Mouse (Mus musculus) adrenal gland, postnatal 14 days (tissue): ENCODE results near the gene Akap2. TPM values are rescaled to one million over a fixed set of nuclear protein-coding genes. Genes with fewer than 3 reads are reported as not detected.
A peak's percentile ranks its signal among the peaks of the same experiment; 100 is the strongest.

Source experiments
- DNase-seq: peaks from one replicate; pipeline ENCODE4 v3.0.0; 2021; ENCODE audit warnings: mixed read lengths
- total RNA-seq: library from RNA; stranded (reverse); gene quantifications from 2 replicates; pipeline ENCODE4 v1.2.3, GENCODE M21; 2021

Gene Akap2
- total RNA-seq, 1 experiment from 2014 or later = 137 TPM

- no peak for DNase-seq
Observed at GRCm38 (mm10) chr4:57834141-57834540, 116.7 kb downstream of the Akap2 start.

GRCm38 (mm10) chr4:57837089-57837488 is 119.6 kb downstream of the Akap2 start:
- no peak for DNase-seq

GRCm38 (mm10) chr4:57839343-57839742 is 121.9 kb downstream of the Akap2 start:
- DNase-seq = peak; percentile 51

GRCm38 (mm10) chr4:57841911-57842310 is 124.5 kb downstream of the Akap2 start:
- no peak for DNase-seq

- peak; percentile 37 for DNase-seq
Observed at GRCm38 (mm10) chr4:57842472-57843305, 125.2 kb downstream of the Akap2 start.

GRCm38 (mm10) chr4:57845031-57845431 is 127.6 kb downstream of the Akap2 start:
- peak; percentile 91 for DNase-seq

- DNase-seq = no peak
Observed at GRCm38 (mm10) chr4:57845541-57846210, 128.2 kb downstream of the Akap2 start.

- DNase-seq = no peak
Observed at GRCm38 (mm10) chr4:57846381-57846990, 129.0 kb downstream of the Akap2 start.

GRCm38 (mm10) chr4:57846991-57847422 is 129.6 kb downstream of the Akap2 start:
- DNase-seq = peak; percentile 64

GRCm38 (mm10) chr4:57847676-57848075 is 130.2 kb downstream of the Akap2 start:
- DNase-seq = no peak

- no peak for DNase-seq
Observed at GRCm38 (mm10) chr4:57849465-57849864, 132.0 kb downstream of the Akap2 start.

GRCm38 (mm10) chr4:57851731-57852130 is 134.3 kb downstream of the Akap2 start:
- DNase-seq = no peak

GRCm38 (mm10) chr4:57852461-57853040 is 135.1 kb downstream of the Akap2 start:
- DNase-seq = no peak

GRCm38 (mm10) chr4:57854181-57854580 is 136.7 kb downstream of the Akap2 start:
- no peak for DNase-seq

- DNase-seq = no peak
Observed at GRCm38 (mm10) chr4:57855281-57855941, 138.0 kb downstream of the Akap2 start.

- no peak for DNase-seq
Observed at GRCm38 (mm10) chr4:57856673-57857072, 139.2 kb downstream of the Akap2 start.

- DNase-seq = no peak
Observed at GRCm38 (mm10) chr4:57860204-57860611, 142.8 kb downstream of the Akap2 start.

- DNase-seq = no peak
Observed at GRCm38 (mm10) chr4:57861166-57861565, 143.7 kb downstream of the Akap2 start.

GRCm38 (mm10) chr4:57861856-57862255 is 144.4 kb downstream of the Akap2 start:
- DNase-seq = no peak

- no peak for DNase-seq
Observed at GRCm38 (mm10) chr4:57862269-57862986, 145.0 kb downstream of the Akap2 start.

GRCm38 (mm10) chr4:57866088-57866487 is 148.6 kb downstream of the Akap2 start:
- peak; percentile 48 for DNase-seq
